Mouse (Mus musculus) heart, postnatal 0 days (tissue): Measurements from ENCODE around the gene B3gnt2. TPM values are rescaled to one million over a fixed set of nuclear protein-coding genes. Genes with fewer than 3 reads are reported as not detected.

Experiments
- ATAC-seq: fragments of 200-750 bp; cut with Nextera tagmentation; 2 replicates; pipeline ENCODE4 v1.8.0; 2017; ENCODE audit warnings: low read depth, moderate number of reproducible peaks, moderate library complexity; ENCODE audit not compliant: insufficient read depth
- DNase-seq: peaks from one replicate; pipeline ENCODE4 v3.0.0-alpha.2; 2016; ENCODE audit warnings: low spot score
- H3K27ac ChIP-seq: fragments of 300-500 bp; sonication (generic); 2 replicates; pipeline ENCODE4 v1.5.1; 2014; ENCODE audit warnings: low read depth, mild to moderate bottlenecking
- H3K27me3 ChIP-seq: fragments of 300-500 bp; sonication (generic); 2 replicates; pipeline ENCODE4 v1.6.1; 2014; ENCODE audit warnings: low read length, mixed read lengths; ENCODE audit not compliant: control insufficient read depth, insufficient read depth
- H3K36me3 ChIP-seq: fragments of 300-500 bp; sonication (generic); replicated peaks from 2 replicates; pipeline ENCODE4 v1.6.1; 2014; ENCODE audit warnings: low read length, mixed read lengths; ENCODE audit not compliant: control insufficient read depth, insufficient read depth
- H3K4me1 ChIP-seq: fragments of 300-500 bp; sonication (generic); 2 replicates; pipeline ENCODE4 v1.6.1; 2014; ENCODE audit warnings: antibody characterized with exemption; ENCODE audit not compliant: control insufficient read depth, insufficient read depth
- H3K4me2 ChIP-seq: fragments of 300-500 bp; sonication (generic); 2 replicates; pipeline ENCODE4 v1.6.1; 2014; ENCODE audit warnings: low read depth, mild to moderate bottlenecking, low read length, moderate library complexity
- H3K4me3 ChIP-seq: fragments of 300-500 bp; sonication (generic); 2 replicates; pipeline ENCODE4 v1.5.1; 2014; ENCODE audit warnings: low read depth, low read length
- H3K9ac ChIP-seq: fragments of 300-500 bp; sonication (generic); replicated peaks from 2 replicates; pipeline ENCODE4 v1.6.1; 2014; ENCODE audit warnings: low read depth, low read length, mixed read lengths
- H3K9me3 ChIP-seq: fragments of 300-500 bp; sonication (generic); replicated peaks from 2 replicates; pipeline ENCODE4 v1.6.1; 2016; ENCODE audit warnings: low read length; ENCODE audit not compliant: control insufficient read depth
- CTCF ChIP-seq: IDR thresholded peaks from 2 replicates; pipeline ENCODE4 v1.5.1; 2016; ENCODE audit warnings: antibody characterized with exemption, control low read depth, low read depth
- EP300 ChIP-seq: IDR thresholded peaks from 2 replicates; pipeline ENCODE4 v1.6.1; 2016; ENCODE audit warnings: antibody characterized with exemption, low read depth
- WGBS: fragments of 180-500 bp; shearing (Covaris S2); extraction: QIAGEN DNeasy Blood & Tissue Kit; methylation state at CpG from one replicate; pipeline ENCODE4 v1.1.7; 2014; 5-methylcytosine and 5-hydroxymethylcytosine counted together
- polyA plus RNA-seq: library from polyadenylated mRNA; unstranded; fragments of >200 nt; fragmentation: Nextera tagmentation; extraction: Ambion mirVana; gene quantifications from 2 replicates; pipeline ENCODE4 v1.2.1, GENCODE M21; 2015
- total RNA-seq: library from RNA; depleted of rRNA; stranded (reverse); fragments of >200 nt; gene quantifications from 2 replicates; pipeline ENCODE4 v1.2.3, GENCODE M21; 2014; ENCODE audit warnings: low replicate concordance

Gene B3gnt2
- total and polyA plus RNA-seq, 2 experiments from 2014 or later: 5.9 to 22.6 TPM

DNA sequence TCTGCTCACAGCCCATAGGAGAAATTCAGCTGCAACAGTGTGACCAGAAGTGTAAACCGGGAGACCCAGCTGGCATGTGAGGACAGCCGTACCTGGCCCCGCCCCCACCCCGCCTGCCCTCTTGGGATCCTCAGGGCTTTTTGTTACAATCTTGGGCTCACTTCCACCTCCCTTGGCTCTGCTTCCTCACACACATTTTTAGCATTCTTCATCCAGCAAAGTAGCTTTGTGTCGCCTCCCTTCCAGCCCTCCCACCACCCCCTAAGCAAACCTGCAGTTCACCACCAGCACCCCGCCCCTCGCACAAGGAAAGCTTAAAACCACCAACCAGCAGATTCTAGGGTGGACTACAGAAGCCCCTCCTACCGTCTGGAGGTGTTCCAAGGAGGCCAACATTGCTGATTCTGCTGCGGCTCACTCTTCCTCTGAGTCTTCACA is 60.8 kb downstream of the B3gnt2 start:
- ATAC-seq: peak; percentile 44; the same call in 1 of the 2 replicates
- peak; percentile 43 for DNase-seq
- no peaks in the 10 kb centered on the region for H3K27me3 ChIP-seq
- no peaks in the 10 kb centered on the region for H3K9me3 ChIP-seq
- H3K4me1 ChIP-seq: peaks cover 9% of the 10 kb centered on the region; the same call in 1 of the 2 replicates
- H3K4me3 ChIP-seq: no peak overlapping the region
- peak overlapping the region; percentile 22; the same call in 1 of the 2 replicates for H3K4me2 ChIP-seq
- H3K27ac ChIP-seq: no peak overlapping the region
- no peaks in the 10 kb centered on the region for H3K36me3 ChIP-seq
- no peak for TF ChIP-seq CTCF
- no peak for TF ChIP-seq EP300
- 16% methylated on average over 9 of the region's 9 CpGs for WGBS
- no peak overlapping the region for H3K9ac ChIP-seq

DNA sequence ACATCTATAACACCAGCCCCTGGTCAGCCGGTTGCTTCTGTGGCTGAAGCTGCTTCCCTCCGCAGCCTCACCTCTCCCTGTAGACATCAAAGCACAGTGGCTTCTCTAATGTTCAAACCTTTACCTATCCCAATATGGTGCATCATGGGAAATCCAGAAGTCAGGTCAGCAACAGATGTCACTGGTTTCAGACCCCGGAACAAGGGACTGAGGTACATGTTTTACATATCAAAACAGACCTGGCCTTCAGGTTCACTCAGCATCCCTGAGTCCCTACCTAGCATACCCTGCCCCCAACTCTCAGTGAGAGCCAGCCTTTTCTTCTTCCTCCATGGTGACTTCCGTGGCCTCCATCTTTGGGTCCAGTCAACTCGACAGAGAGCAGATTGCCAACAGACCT is 61.8 kb downstream of the B3gnt2 start:
- no peak for ATAC-seq
- no peak overlapping the region for H3K9ac ChIP-seq
- H3K4me2 ChIP-seq: no peak overlapping the region
- H3K4me3 ChIP-seq: no peak overlapping the region
- no peak for TF ChIP-seq CTCF
- TF ChIP-seq EP300: no peak
- no peak for DNase-seq
- H3K27ac ChIP-seq: no peak overlapping the region
- 69% methylated on average over 5 of the region's 5 CpGs for WGBS
- H3K27me3 ChIP-seq: no peaks in the 10 kb centered on the region
- H3K9me3 ChIP-seq: no peaks in the 10 kb centered on the region
- peaks cover 9% of the 10 kb centered on the region; the same call in 1 of the 2 replicates for H3K4me1 ChIP-seq
- H3K36me3 ChIP-seq: no peaks in the 10 kb centered on the region

DNA sequence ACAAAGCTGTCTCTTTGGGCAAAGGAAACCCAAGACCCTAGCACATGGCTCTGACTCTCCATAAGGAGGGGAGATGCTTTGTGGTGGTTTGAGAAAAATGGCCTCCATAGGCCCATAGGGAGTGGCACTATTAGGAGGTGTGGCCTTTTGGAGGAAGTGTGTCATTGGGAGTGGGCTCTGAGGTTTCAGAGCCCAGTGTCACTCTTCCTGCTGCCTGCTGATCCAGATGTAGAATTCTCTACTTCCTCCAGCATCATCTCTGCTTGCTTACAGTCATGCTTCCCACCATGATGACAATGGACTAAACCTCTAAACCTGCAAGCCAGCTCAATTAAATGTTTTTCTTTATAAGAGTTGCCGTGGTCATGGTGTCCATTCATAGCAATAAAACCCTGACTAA is 66.0 kb downstream of the B3gnt2 start:
- Histone ChIP-seq H3K36me3 (no peaks in the 10 kb centered on the region), H3K9ac (no peak overlapping the region), H3K4me3 (no peak overlapping the region), H3K9me3 (no peaks in the 10 kb centered on the region), H3K4me1 (0 out of 2 replicates have a peak, but pooled peaks cover 1% of the 10 kb centered on the region), H3K27me3 (no peaks in the 10 kb centered on the region), H3K4me2 (no peak overlapping the region), H3K27ac (no peak overlapping the region)
- TF ChIP-seq CTCF (no peak), EP300 (no peak)
- DNase-seq (no peak), ATAC-seq (no peak)
- 74% methylated on average over 1 of the region's 1 CpGs for WGBS

DNA sequence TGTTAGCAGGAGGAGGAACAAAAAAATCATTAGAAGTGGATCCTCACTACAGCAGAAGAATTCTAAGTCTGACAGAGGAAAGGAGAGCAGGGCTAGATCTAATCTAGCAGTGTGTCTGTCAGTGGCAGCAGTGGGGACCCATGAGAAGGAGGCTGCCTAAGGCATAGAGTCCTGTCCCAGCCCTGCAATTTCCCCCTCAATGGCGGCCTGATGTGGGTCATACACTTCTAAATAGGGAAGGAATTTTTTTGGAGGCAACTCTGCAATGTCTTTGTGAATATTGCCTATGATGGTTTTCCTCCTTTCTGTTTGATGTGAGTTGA is 66.9 kb downstream of the B3gnt2 start:
- ATAC-seq (no peak), DNase-seq (no peak)
- Histone ChIP-seq H3K27me3 (no peaks in the 10 kb centered on the region), H3K27ac (no peak overlapping the region), H3K4me2 (no peak overlapping the region), H3K4me3 (no peak overlapping the region), H3K9ac (no peak overlapping the region), H3K4me1 (no peaks in the 10 kb centered on the region), H3K9me3 (no peaks in the 10 kb centered on the region), H3K36me3 (no peaks in the 10 kb centered on the region)
- 81% methylated on average over 1 of the region's 1 CpGs for WGBS
- TF ChIP-seq CTCF (no peak), EP300 (no peak)

DNA sequence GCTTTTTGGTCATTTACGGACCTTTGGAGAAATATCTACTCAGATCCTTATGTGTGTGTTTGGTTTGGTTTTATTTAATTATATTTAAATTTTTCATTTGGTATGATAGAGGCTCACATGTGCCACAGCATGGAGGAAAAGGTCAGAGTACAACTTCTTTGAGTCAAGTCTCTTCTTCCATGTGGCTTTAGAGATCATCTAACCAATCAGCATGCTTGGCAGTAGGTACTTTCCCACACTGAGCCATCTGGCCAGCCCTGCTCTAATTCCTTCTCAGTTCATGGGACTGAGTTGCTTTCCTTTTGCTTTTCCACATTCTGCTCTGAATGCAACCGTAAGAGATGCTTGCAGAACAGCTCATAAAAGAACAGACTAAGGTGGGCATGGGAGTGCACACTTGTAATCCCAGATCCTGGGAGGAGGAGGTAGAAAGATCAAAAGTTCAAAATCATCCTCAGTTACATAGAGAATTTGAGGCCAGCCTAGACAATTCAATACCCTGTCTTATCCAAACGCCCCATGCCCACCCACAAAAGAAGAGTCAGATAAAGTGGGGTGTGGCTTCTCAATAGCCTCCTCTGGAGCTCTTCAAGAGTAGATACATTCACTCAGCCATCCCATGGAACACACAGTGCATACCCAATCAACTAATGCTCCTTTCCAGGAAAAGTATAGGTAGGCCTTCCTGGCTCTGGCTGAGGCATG is 67.4 kb downstream of the B3gnt2 start:
- Histone ChIP-seq H3K4me1 (no peaks in the 10 kb centered on the region), H3K27me3 (no peaks in the 10 kb centered on the region), H3K27ac (no peak overlapping the region), H3K36me3 (no peaks in the 10 kb centered on the region), H3K4me2 (no peak overlapping the region), H3K9ac (no peak overlapping the region), H3K9me3 (no peaks in the 10 kb centered on the region), H3K4me3 (no peak overlapping the region)
- DNase-seq: no peak
- no peak for ATAC-seq
- WGBS: 74% methylated on average over 3 of the region's 3 CpGs
- TF ChIP-seq EP300: no peak
- TF ChIP-seq CTCF: no peak

DNA sequence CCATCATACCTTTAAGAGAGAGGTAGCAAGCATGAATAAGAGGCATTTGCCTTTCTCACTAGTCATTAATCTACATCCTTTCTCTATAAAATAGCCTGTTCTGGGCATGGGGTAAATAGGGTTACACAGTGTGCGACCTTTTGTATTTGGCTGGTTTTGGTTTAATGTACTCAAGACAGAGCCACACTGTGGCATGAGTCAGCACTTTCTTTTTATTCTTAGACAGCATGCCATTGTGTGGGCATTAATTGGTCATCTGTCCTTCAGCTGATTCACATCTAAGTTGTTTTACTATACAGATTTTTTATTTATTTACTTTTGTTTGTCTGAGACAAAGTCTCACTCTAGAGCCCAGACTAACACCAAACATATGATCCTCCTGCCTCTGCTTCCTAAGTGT is 68.6 kb downstream of the B3gnt2 start:
- 91% methylated on average over 1 of the region's 1 CpGs for WGBS
- Histone ChIP-seq H3K36me3 (no peaks in the 10 kb centered on the region), H3K9ac (no peak overlapping the region), H3K27me3 (no peaks in the 10 kb centered on the region), H3K9me3 (no peaks in the 10 kb centered on the region), H3K4me3 (no peak overlapping the region), H3K4me1 (no peaks in the 10 kb centered on the region), H3K4me2 (no peak overlapping the region), H3K27ac (no peak overlapping the region)
- DNase-seq (no peak), ATAC-seq (no peak)
- no peak for TF ChIP-seq CTCF
- no peak for TF ChIP-seq EP300
